Comparison of ENCODE assay signal across 8 mouse cellular contexts in the genomic region with DNA sequence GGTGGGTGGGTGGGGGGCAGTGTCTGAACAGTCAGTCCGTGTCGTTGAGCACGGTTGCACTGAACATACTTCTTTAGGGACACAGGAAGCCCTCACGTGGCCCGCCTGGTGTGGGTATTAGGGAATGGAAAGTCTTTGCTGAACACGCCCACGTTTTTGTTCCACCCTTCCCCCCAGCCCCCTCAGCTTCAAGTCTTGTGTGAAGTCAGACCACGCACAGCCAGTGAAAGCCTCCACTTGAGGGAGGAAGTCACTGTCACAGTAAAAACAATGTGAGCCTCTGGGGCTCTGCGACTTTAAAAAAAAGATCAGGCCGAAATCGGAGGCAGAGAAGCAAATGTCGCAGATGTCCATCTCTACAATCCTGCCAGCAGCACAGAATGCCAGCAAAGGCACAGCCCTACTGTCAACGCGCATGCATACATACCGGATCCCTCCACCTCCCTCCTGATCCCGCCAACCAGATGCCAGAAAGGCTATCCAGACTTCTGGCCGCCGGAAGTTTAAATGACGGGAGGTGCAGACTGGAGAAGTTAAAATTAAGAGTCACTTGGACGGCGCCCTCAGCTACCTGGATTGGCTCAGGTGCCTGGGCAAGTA. TPM values are rescaled to one million over a fixed set of nuclear protein-coding genes. Genes with fewer than 3 reads are reported as not detected.
A peak's percentile ranks its signal among the peaks of the same experiment; 100 is the strongest.
DNase-seq lines count a peak whose midpoint lies in the region; ATAC-seq and TF ChIP-seq lines count a peak whose summit lies in the region.

No protein-coding gene starts in this region.

- TF ChIP-seq CTCF in C2C12 (IDR thresholded peaks at IDR 0.05; ENCODE audit: control insufficient read depth, insufficient read depth, insufficient read length): no peak
- no peak for TF ChIP-seq CTCF in testis, adult 2 months (IDR thresholded peaks at IDR 0.05; ENCODE audit: control insufficient read depth, insufficient read depth, insufficient replicate concordance, low read depth, low read length)

- H3K27me3 ChIP-seq in C2C12 (ENCODE audit: control insufficient read depth, insufficient read depth, insufficient read length): no peaks in the 10 kb centered on the region
- H3K27me3 ChIP-seq in forebrain, embryonic 14.5 days (replicated peaks; ENCODE audit: control insufficient read depth, insufficient read depth, low read length): no peaks in the 10 kb centered on the region
- peaks cover 62% of the 10 kb centered on the region for H3K27me3 ChIP-seq in liver, embryonic 15.5 days
- peaks cover 8% of the 10 kb centered on the region; the same call in 1 of the 2 replicates for H3K27me3 ChIP-seq in neural tube, embryonic 13.5 days
- H3K27me3 ChIP-seq in testis, adult 2 months (ENCODE audit: control insufficient read depth, insufficient read depth, low read length): no peaks in the 10 kb centered on the region; the same call in 1 of the 2 replicates

- intact Hi-C loops in heart, postnatal 10 days (cut with DNase I): no loop called here

- peak overlapping the region; percentile 71 for H3ac ChIP-seq in C2C12 (ENCODE audit: control insufficient read depth, insufficient read length, low read depth)

- ATAC-seq in forebrain, embryonic 14.5 days: peak; percentile 74
- ATAC-seq in liver, embryonic 15.5 days (ENCODE audit: insufficient read depth): peak; percentile 30; the same call in 1 of the 2 replicates
- peak; percentile 61 for ATAC-seq in neural tube, embryonic 13.5 days (ENCODE audit: low read depth)

- no peaks in the 10 kb centered on the region for H3K9me3 ChIP-seq in forebrain, embryonic 14.5 days (replicated peaks; ENCODE audit: control insufficient read depth, low read length)
- H3K9me3 ChIP-seq in liver, embryonic 15.5 days (replicated peaks): no peaks in the 10 kb centered on the region
- no peaks in the 10 kb centered on the region for H3K9me3 ChIP-seq in neural tube, embryonic 13.5 days

- H3K4me2 ChIP-seq in forebrain, embryonic 14.5 days (ENCODE audit: low read length): peak overlapping the region; percentile 94
- peak overlapping the region; percentile 69 for H3K4me2 ChIP-seq in liver, embryonic 15.5 days
- peak overlapping the region; percentile 97 for H3K4me2 ChIP-seq in neural tube, embryonic 13.5 days

- H3K4me3 ChIP-seq in C2C12 (ENCODE audit: insufficient read depth, poor library complexity, severe bottlenecking): peak overlapping the region; percentile 50
- peak overlapping the region; percentile 73 for H3K4me3 ChIP-seq in brown adipose tissue, adult 24 weeks (ENCODE audit: insufficient read depth, low read depth, low read length)
- peak overlapping the region; percentile 43 for H3K4me3 ChIP-seq in forebrain, embryonic 14.5 days (ENCODE audit: low read depth, low read length)
- peak overlapping the region; percentile 43 for H3K4me3 ChIP-seq in liver, embryonic 15.5 days (replicated peaks)
- peak overlapping the region; percentile 46 for H3K4me3 ChIP-seq in neural tube, embryonic 13.5 days
- H3K4me3 ChIP-seq in testis, adult 2 months (ENCODE audit: control insufficient read depth, low read depth, low read length): peak overlapping the region; percentile 78

- peaks cover 20% of the 10 kb centered on the region for H3K36me3 ChIP-seq in C2C12 (ENCODE audit: control insufficient read depth, insufficient read depth)
- no peaks in the 10 kb centered on the region for H3K36me3 ChIP-seq in forebrain, embryonic 14.5 days (ENCODE audit: control insufficient read depth, insufficient read depth, low read length)
- no peaks in the 10 kb centered on the region for H3K36me3 ChIP-seq in liver, embryonic 15.5 days (replicated peaks)
- H3K36me3 ChIP-seq in neural tube, embryonic 13.5 days: no peaks in the 10 kb centered on the region
- H3K36me3 ChIP-seq in testis, adult 2 months (ENCODE audit: control insufficient read depth, insufficient read depth, low read length): no peaks in the 10 kb centered on the region

- H3K79me3 ChIP-seq in C2C12 (ENCODE audit: low read depth): peaks cover 2% of the 10 kb centered on the region

- DNase-seq in forebrain, embryonic 14.5 days (ENCODE audit: low spot score): peak; percentile 65
- peak; percentile 84 to 85 for DNase-seq in heart, postnatal 10 days
- peak; percentile 79 to 89 for DNase-seq in kidney, postnatal 4 days

- 2% methylated on average over 21 of the region's 21 CpGs for WGBS in forebrain, embryonic 14.5 days
- 3% methylated on average over 21 of the region's 21 CpGs for WGBS in liver, embryonic 15.5 days (ENCODE audit: insufficient replicate concordance)
- 5% methylated on average over 21 of the region's 21 CpGs for WGBS in neural tube, embryonic 13.5 days

- H3K27ac ChIP-seq in brown adipose tissue, adult 24 weeks (replicated peaks; ENCODE audit: low read depth, low read length): peak overlapping the region; percentile 87
- no peak overlapping the region for H3K27ac ChIP-seq in forebrain, embryonic 14.5 days (ENCODE audit: low read depth, low read length)
- peak overlapping the region; percentile 9; the same call in 1 of the 2 replicates for H3K27ac ChIP-seq in liver, embryonic 15.5 days (replicated peaks)
- H3K27ac ChIP-seq in neural tube, embryonic 13.5 days (replicated peaks): no peak overlapping the region
- H3K27ac ChIP-seq in testis, adult 2 months (ENCODE audit: control insufficient read depth, insufficient read depth, low read depth, low read length): peak overlapping the region; percentile 61

- H3K79me2 ChIP-seq in C2C12 (ENCODE audit: control insufficient read depth, insufficient read depth): peaks cover 23% of the 10 kb centered on the region

- H3K9ac ChIP-seq in forebrain, embryonic 14.5 days (ENCODE audit: low read length): peak overlapping the region; percentile 54
- H3K9ac ChIP-seq in liver, embryonic 15.5 days: peak overlapping the region; percentile 4; the same call in 1 of the 2 replicates
- H3K9ac ChIP-seq in neural tube, embryonic 13.5 days: peak overlapping the region; percentile 61

- H3K4me1 ChIP-seq in brown adipose tissue, adult 24 weeks (ENCODE audit: control insufficient read depth, insufficient read depth, insufficient read length, low read length): peaks cover 12% of the 10 kb centered on the region
- peaks cover 4% of the 10 kb centered on the region for H3K4me1 ChIP-seq in forebrain, embryonic 14.5 days (ENCODE audit: control insufficient read depth, insufficient read depth, low read length)
- H3K4me1 ChIP-seq in liver, embryonic 15.5 days (replicated peaks): peaks cover 25% of the 10 kb centered on the region
- peaks cover 29% of the 10 kb centered on the region for H3K4me1 ChIP-seq in neural tube, embryonic 13.5 days (replicated peaks)
- H3K4me1 ChIP-seq in testis, adult 2 months (ENCODE audit: control insufficient read depth, insufficient read depth, low read length): peaks cover 13% of the 10 kb centered on the region

- no peak for TF ChIP-seq POLR2A in testis, adult 2 months (IDR thresholded peaks at IDR 0.05; ENCODE audit: control insufficient read depth, low read depth, low read length)

TF ChIP-seq in C2C12, 6 proteins besides CTCF, POLR2A, EP300 and RAD21:
- no peak for TF ChIP-seq FOSL1 (IDR thresholded peaks at IDR 0.05; ENCODE audit: insufficient read depth, low read length, poor library complexity, severe bottlenecking)
- peak; percentile 79 for TF ChIP-seq USF1 (IDR thresholded peaks at IDR 0.05; ENCODE audit: low read depth)
- peak; percentile 15 for TF ChIP-seq MAX (IDR thresholded peaks at IDR 0.05)
- TF ChIP-seq MYOG (IDR thresholded peaks at IDR 0.05; ENCODE audit: control insufficient read depth, extremely low read depth, insufficient read length): no peak
- no peak for TF ChIP-seq MYOD1 (IDR thresholded peaks at IDR 0.05; ENCODE audit: control insufficient read depth, insufficient read length, low read depth)
- no peak for TF ChIP-seq CEBPB (IDR thresholded peaks at IDR 0.05; ENCODE audit: low read depth)
TF ChIP-seq in C2C12: peak in this region for 2.

RNA-seq across cellular contexts. Expression of a gene that starts 4.1 kb away (rescaled TPM):
- 60.6 TPM for polyA plus RNA-seq in C2C12 (2012; fragmentation: generic; extraction: Trizol)
- polyA plus RNA-seq in brown adipose tissue, adult 24 weeks (2012; ENCODE audit: insufficient read depth, insufficient read length, missing spikeins): 27.4 and 27.8 TPM in 2 replicates
- 4.1 and 5.5 TPM in 2 replicates for polyA plus RNA-seq in forebrain, embryonic 14.5 days (2014; fragmentation: Nextera tagmentation; extraction: Ambion mirVana)
- 10 to 100 TPM; 20.5 to 21.2 TPM for total RNA-seq in heart, postnatal 10 days (2021)
- polyA plus RNA-seq in liver, embryonic 15.5 days (2015; fragmentation: Nextera tagmentation; extraction: Ambion mirVana): 7.5 and 8.2 TPM in 2 replicates
- polyA plus RNA-seq in neural tube, embryonic 13.5 days (2015; fragmentation: Nextera tagmentation; extraction: Ambion mirVana): 4.8 and 6.0 TPM in 2 replicates
- polyA plus RNA-seq in testis, adult 2 months (2012; rRNA removed): 60.1 and 63.9 TPM in 2 replicates

RNA-seq across cellular contexts. Expression of a gene that starts 34.4 kb away (rescaled TPM):
- polyA plus RNA-seq in C2C12 (2012; fragmentation: generic; extraction: Trizol): not detected
- not detected in 2 replicates for polyA plus RNA-seq in brown adipose tissue, adult 24 weeks (2012; ENCODE audit: insufficient read depth, insufficient read length, missing spikeins)
- polyA plus RNA-seq in forebrain, embryonic 14.5 days (2014; fragmentation: Nextera tagmentation; extraction: Ambion mirVana): not detected in 2 replicates
- not detected for total RNA-seq in heart, postnatal 10 days (2021)
- 0.10 TPM in 1 of 2 replicates, not detected in the other for polyA plus RNA-seq in liver, embryonic 15.5 days (2015; fragmentation: Nextera tagmentation; extraction: Ambion mirVana)
- not detected in 2 replicates for polyA plus RNA-seq in neural tube, embryonic 13.5 days (2015; fragmentation: Nextera tagmentation; extraction: Ambion mirVana)
- polyA plus RNA-seq in testis, adult 2 months (2012; rRNA removed): not detected in 2 replicates

Comparison
In these comparisons a context has a peak if more than half of its experiments do, and no peak if none do; other contexts are left out.
1. H3K27ac ChIP-seq: peak in brown adipose tissue, adult 24 weeks (single experiment), liver, embryonic 15.5 days (single experiment) and testis, adult 2 months (single experiment); none in forebrain, embryonic 14.5 days (single experiment) and neural tube, embryonic 13.5 days (single experiment).
2. H3K9ac ChIP-seq: peak in every context shown above with its lines; median percentile 61 in neural tube, embryonic 13.5 days; 54 in forebrain, embryonic 14.5 days; 4 in liver, embryonic 15.5 days.
3. Peak in every context shown above with its lines, with median percentiles within 50 percentile points of each other: H3K4me3 ChIP-seq, ATAC-seq, DNase-seq and H3K4me2 ChIP-seq.